Mouse (Mus musculus): Measurements from ENCODE around the gene Krtap5-5. TPM values are rescaled to one million over a fixed set of nuclear protein-coding genes. Genes with fewer than 3 reads are reported as not detected.
"Not testable (repeated sequence)": the region's sequence is repeated elsewhere in the genome, so short reads cannot be mapped to it uniquely, and the experiment has no call there.

Gene Krtap5-5
- total RNA-seq (2017), result not detected in 2 replicates

GRCm38 (mm10) chr7:142229871-142230270 lies at the start of gene Krtap5-5:
Gene Krtap5-5 (minus strand): TSS chr7:142229971.
- not testable (repeated sequence) for ATAC-seq (ENCODE audit: extremely low read depth, insufficient number of reproducible peaks, low FRiP score, poor library complexity, severe bottlenecking)

GRCm38 (mm10) chr7:142279291-142279690 lies 49.5 kb upstream of the Krtap5-5 start:
- not testable (repeated sequence) for ATAC-seq (ENCODE audit: extremely low read depth, insufficient number of reproducible peaks, low FRiP score, poor library complexity, severe bottlenecking)

- ATAC-seq (ENCODE audit: extremely low read depth, insufficient number of reproducible peaks, low FRiP score, poor library complexity, severe bottlenecking), result peak; percentile 65; the same call in 1 of the 2 replicates
Measured at GRCm38 (mm10) chr7:142278183-142278582, 48.4 kb upstream of the Krtap5-5 start.

- ATAC-seq (ENCODE audit: extremely low read depth, insufficient number of reproducible peaks, low FRiP score, poor library complexity, severe bottlenecking), result not testable (repeated sequence)
Measured at GRCm38 (mm10) chr7:142274263-142274662, 44.5 kb upstream of the Krtap5-5 start, which contains the start of gene Gm4559. Gene Gm4559 (minus strand): TSS chr7:142274363.

- not testable (repeated sequence) for ATAC-seq (ENCODE audit: extremely low read depth, insufficient number of reproducible peaks, low FRiP score, poor library complexity, severe bottlenecking)
Measured at GRCm38 (mm10) chr7:142258254-142258653, 28.5 kb upstream of the Krtap5-5 start, which contains the start of gene Gm2431. Gene Gm2431 (minus strand): TSS chr7:142258354.

GRCm38 (mm10) chr7:142255517-142255916 lies 25.7 kb upstream of the Krtap5-5 start:
- 0 out of 2 replicates have a peak, but pooled peaks have one; percentile 23 for ATAC-seq (ENCODE audit: extremely low read depth, insufficient number of reproducible peaks, low FRiP score, poor library complexity, severe bottlenecking)

- ATAC-seq (ENCODE audit: extremely low read depth, insufficient number of reproducible peaks, low FRiP score, poor library complexity, severe bottlenecking), result no peak
Measured at GRCm38 (mm10) chr7:142249824-142250223, 20.1 kb upstream of the Krtap5-5 start.

GRCm38 (mm10) chr7:142240978-142241377 lies 11.2 kb upstream of the Krtap5-5 start, which contains the start of gene Gm40460:
Gene Gm40460 (minus strand): TSS chr7:142241078.
- ATAC-seq (ENCODE audit: extremely low read depth, insufficient number of reproducible peaks, low FRiP score, poor library complexity, severe bottlenecking), result no peak

GRCm38 (mm10) chr7:142231540-142231939 lies 1.8 kb upstream of the Krtap5-5 start:
- no peak for ATAC-seq (ENCODE audit: extremely low read depth, insufficient number of reproducible peaks, low FRiP score, poor library complexity, severe bottlenecking)

GRCm38 (mm10) chr7:142224518-142224917 lies 5.3 kb downstream of the Krtap5-5 start:
- ATAC-seq (ENCODE audit: extremely low read depth, insufficient number of reproducible peaks, low FRiP score, poor library complexity, severe bottlenecking), result no peak

GRCm38 (mm10) chr7:142212136-142212535 lies 17.6 kb downstream of the Krtap5-5 start:
- not testable (repeated sequence) for ATAC-seq (ENCODE audit: extremely low read depth, insufficient number of reproducible peaks, low FRiP score, poor library complexity, severe bottlenecking)

- ATAC-seq (ENCODE audit: extremely low read depth, insufficient number of reproducible peaks, low FRiP score, poor library complexity, severe bottlenecking), result no peak
Measured at GRCm38 (mm10) chr7:142211559-142211958, 18.2 kb downstream of the Krtap5-5 start, which contains the start of gene Gm7579. Gene Gm7579 (plus strand): TSS chr7:142211859.

- ATAC-seq (ENCODE audit: extremely low read depth, insufficient number of reproducible peaks, low FRiP score, poor library complexity, severe bottlenecking), result not testable (repeated sequence)
Measured at GRCm38 (mm10) chr7:142206891-142207290, 22.9 kb downstream of the Krtap5-5 start.

- ATAC-seq (ENCODE audit: extremely low read depth, insufficient number of reproducible peaks, low FRiP score, poor library complexity, severe bottlenecking), result no peak
Measured at GRCm38 (mm10) chr7:142205488-142205887, 24.3 kb downstream of the Krtap5-5 start.

GRCm38 (mm10) chr7:142201064-142201463 lies 28.7 kb downstream of the Krtap5-5 start, which contains the start of gene Krtap5-3:
Gene Krtap5-3 (plus strand): TSS chr7:142201364.
- no peak for ATAC-seq (ENCODE audit: extremely low read depth, insufficient number of reproducible peaks, low FRiP score, poor library complexity, severe bottlenecking)

GRCm38 (mm10) chr7:142198748-142199147 lies 31.0 kb downstream of the Krtap5-5 start:
- no peak for ATAC-seq (ENCODE audit: extremely low read depth, insufficient number of reproducible peaks, low FRiP score, poor library complexity, severe bottlenecking)

- no peak for ATAC-seq (ENCODE audit: extremely low read depth, insufficient number of reproducible peaks, low FRiP score, poor library complexity, severe bottlenecking)
Measured at GRCm38 (mm10) chr7:142190289-142190688, 39.5 kb downstream of the Krtap5-5 start, which contains the start of gene Gm10153. Gene Gm10153 (minus strand): TSS chr7:142190389.

GRCm38 (mm10) chr7:142188156-142188555 lies 41.6 kb downstream of the Krtap5-5 start:
- ATAC-seq (ENCODE audit: extremely low read depth, insufficient number of reproducible peaks, low FRiP score, poor library complexity, severe bottlenecking), result no peak

GRCm38 (mm10) chr7:142181021-142181420 lies 48.8 kb downstream of the Krtap5-5 start:
- ATAC-seq (ENCODE audit: extremely low read depth, insufficient number of reproducible peaks, low FRiP score, poor library complexity, severe bottlenecking), result no peak

Data from neutrophil, adult 5-6 weeks (primary cell).